In genomic region chr2:109986036-109986785, GRCm38 (mm10) we compare ENCODE assay signal across 22 mouse cellular contexts. TPM values are rescaled to one million over a fixed set of nuclear protein-coding genes. Genes with fewer than 3 reads are reported as not detected.
DNase-seq lines count a peak whose midpoint lies in the region; ATAC-seq and TF ChIP-seq lines count a peak whose summit lies in the region.
"Had no signal": no experiment of that assay in that cellular context is flagged by ENCODE, and none has a peak within 500 bp of the region (broad histone marks: within the 10 kb centered on the region; RNA-seq: fewer than 3 reads in every experiment).

No protein-coding gene starts in this region.

- TF ChIP-seq EP300 in liver, postnatal 0 days (IDR thresholded peaks at IDR 0.05; ENCODE audit: low read depth): no peak

- no peak overlapping the region; the same call in 1 of the 2 replicates for H3K27ac ChIP-seq in heart, embryonic 12.5 days (ENCODE audit: poor library complexity, severe bottlenecking)
- H3K27ac ChIP-seq in intestine, embryonic 16.5 days (ENCODE audit: low read length): peak overlapping the region; percentile 39; the same call in 1 of the 2 replicates
- H3K27ac ChIP-seq in intestine, postnatal 0 days (ENCODE audit: low read depth, low read length): no peak overlapping the region
- H3K27ac ChIP-seq in liver, postnatal 0 days (ENCODE audit: low read depth): peak overlapping the region; percentile 73; the same call in 1 of the 2 replicates
- no peak overlapping the region for H3K27ac ChIP-seq in liver, embryonic 11.5 days (ENCODE audit: low read depth, low read length)
- H3K27ac ChIP-seq: heart, adult 2 months; hindbrain, postnatal 0 days; liver, embryonic 14.5 days; neural tube, embryonic 13.5 days had no signal

- no peaks in the 10 kb centered on the region for H3K36me3 ChIP-seq in heart, embryonic 12.5 days
- no peaks in the 10 kb centered on the region for H3K36me3 ChIP-seq in intestine, embryonic 16.5 days (ENCODE audit: control insufficient read depth, insufficient read depth, low read length)
- H3K36me3 ChIP-seq in intestine, postnatal 0 days (ENCODE audit: control insufficient read depth, insufficient read depth): no peaks in the 10 kb centered on the region
- H3K36me3 ChIP-seq in liver, postnatal 0 days (replicated peaks; ENCODE audit: insufficient read depth, low read length): no peaks in the 10 kb centered on the region
- H3K36me3 ChIP-seq in liver, embryonic 11.5 days (ENCODE audit: control insufficient read depth, insufficient read depth, low read length): no peaks in the 10 kb centered on the region
- H3K36me3 ChIP-seq: neural tube, embryonic 13.5 days had no signal

- no peak for TF ChIP-seq CTCF in intestine, postnatal 0 days (IDR thresholded peaks at IDR 0.05; ENCODE audit: low read depth)
- no peak for TF ChIP-seq CTCF in liver, postnatal 0 days (IDR thresholded peaks at IDR 0.05; ENCODE audit: low read depth)

- H3K9ac ChIP-seq in heart, embryonic 12.5 days: no peak overlapping the region
- no peak overlapping the region for H3K9ac ChIP-seq in intestine, embryonic 16.5 days (ENCODE audit: low read depth, low read length)
- H3K9ac ChIP-seq in intestine, postnatal 0 days (ENCODE audit: low read depth, low read length): no peak overlapping the region
- no peak overlapping the region for H3K9ac ChIP-seq in liver, postnatal 0 days (replicated peaks)
- H3K9ac ChIP-seq in liver, embryonic 11.5 days (ENCODE audit: low read depth, low read length): no peak overlapping the region
- H3K9ac ChIP-seq: liver, embryonic 14.5 days; neural tube, embryonic 13.5 days had no signal

- H3K9me3 ChIP-seq in heart, embryonic 12.5 days (replicated peaks): no peaks in the 10 kb centered on the region
- no peaks in the 10 kb centered on the region for H3K9me3 ChIP-seq in intestine, embryonic 16.5 days (ENCODE audit: control insufficient read depth, low read length)
- no peaks in the 10 kb centered on the region for H3K9me3 ChIP-seq in intestine, postnatal 0 days (ENCODE audit: control insufficient read depth)
- no peaks in the 10 kb centered on the region for H3K9me3 ChIP-seq in liver, postnatal 0 days (ENCODE audit: low read length)
- H3K9me3 ChIP-seq in liver, embryonic 11.5 days (ENCODE audit: control insufficient read depth, low read length): no peaks in the 10 kb centered on the region
- H3K9me3 ChIP-seq: G1E; neural tube, embryonic 13.5 days had no signal

- ATAC-seq in heart, embryonic 12.5 days (ENCODE audit: insufficient number of reproducible peaks, low FRiP score): no peak
- no peak for ATAC-seq in intestine, embryonic 16.5 days
- ATAC-seq in intestine, postnatal 0 days: no peak
- no peak for ATAC-seq in liver, postnatal 0 days
- no peak for ATAC-seq in liver, embryonic 11.5 days (replicated peaks; ENCODE audit: low FRiP score)
- ATAC-seq: activated CD4-positive, CD25-positive, alpha-beta regulatory T cell, adult 4 months; hindbrain, postnatal 0 days; lung, postnatal 0 days had no signal

- no peak overlapping the region for H3K4me3 ChIP-seq in heart, embryonic 12.5 days
- no peak overlapping the region for H3K4me3 ChIP-seq in intestine, embryonic 16.5 days (ENCODE audit: low read length)
- no peak overlapping the region for H3K4me3 ChIP-seq in intestine, postnatal 0 days (ENCODE audit: low read depth, low read length)
- no peak overlapping the region for H3K4me3 ChIP-seq in liver, postnatal 0 days (ENCODE audit: low read depth, low read length)
- no peak overlapping the region for H3K4me3 ChIP-seq in liver, embryonic 11.5 days (ENCODE audit: low read depth, low read length)
- H3K4me3 ChIP-seq: heart, adult 2 months; neural tube, embryonic 13.5 days had no signal

- peak; percentile 81 for DNase-seq in heart, adult 11 months
- DNase-seq in liver, postnatal 0 days: no peak
- DNase-seq in liver, embryonic 11.5 days (ENCODE audit: low spot score): no peak
- peak; percentile 27 for DNase-seq in mesoderm, embryonic 11.5 days (ENCODE audit: low read depth, low spot score)
- no peak for DNase-seq in spleen, postnatal 14 days (ENCODE audit: low spot score in 2 of 2)
- DNase-seq: adrenal gland, postnatal 14 days; cerebellum, adult 11 months; cerebellum, postnatal 10 days; gastrocnemius, postnatal 10 days; heart, adult 2 months; heart, postnatal 4 days; kidney, postnatal 10 days; midbrain, embryonic 14.5 days had no signal

- no peaks in the 10 kb centered on the region for H3K27me3 ChIP-seq in heart, embryonic 12.5 days (replicated peaks)
- H3K27me3 ChIP-seq in intestine, embryonic 16.5 days (replicated peaks; ENCODE audit: control insufficient read depth, insufficient read depth, low read length): no peaks in the 10 kb centered on the region
- H3K27me3 ChIP-seq in intestine, postnatal 0 days (replicated peaks; ENCODE audit: control insufficient read depth, insufficient read depth, low read length): no peaks in the 10 kb centered on the region
- no peaks in the 10 kb centered on the region for H3K27me3 ChIP-seq in liver, postnatal 0 days (ENCODE audit: insufficient read depth, low read length)
- no peaks in the 10 kb centered on the region for H3K27me3 ChIP-seq in liver, embryonic 11.5 days (replicated peaks; ENCODE audit: control insufficient read depth, insufficient read depth, low read length)
- H3K27me3 ChIP-seq: neural tube, embryonic 13.5 days had no signal

- H3K4me1 ChIP-seq in heart, embryonic 12.5 days (replicated peaks): peaks cover 69% of the 10 kb centered on the region
- peaks cover 57% of the 10 kb centered on the region for H3K4me1 ChIP-seq in intestine, embryonic 16.5 days (ENCODE audit: control insufficient read depth, insufficient read depth, low read length)
- H3K4me1 ChIP-seq in intestine, postnatal 0 days (replicated peaks; ENCODE audit: control insufficient read depth, insufficient read depth, low read length): peaks cover 12% of the 10 kb centered on the region
- peaks cover 37% of the 10 kb centered on the region for H3K4me1 ChIP-seq in liver, postnatal 0 days (ENCODE audit: insufficient read depth)
- H3K4me1 ChIP-seq in liver, embryonic 11.5 days (replicated peaks; ENCODE audit: control insufficient read depth, insufficient read depth, low read length): peaks cover 24% of the 10 kb centered on the region

- H3K4me2 ChIP-seq in heart, embryonic 12.5 days: no peak overlapping the region
- no peak overlapping the region for H3K4me2 ChIP-seq in intestine, embryonic 16.5 days (ENCODE audit: low read depth, low read length)
- no peak overlapping the region for H3K4me2 ChIP-seq in intestine, postnatal 0 days (replicated peaks; ENCODE audit: low read depth)
- no peak overlapping the region for H3K4me2 ChIP-seq in liver, postnatal 0 days (ENCODE audit: low read depth, low read length)
- no peak overlapping the region for H3K4me2 ChIP-seq in liver, embryonic 11.5 days
- H3K4me2 ChIP-seq: neural tube, embryonic 13.5 days had no signal

- WGBS in heart, embryonic 12.5 days: 76% methylated on average over 11 of the region's 11 CpGs
- 41% methylated on average over 11 of the region's 11 CpGs for WGBS in intestine, embryonic 16.5 days
- WGBS in intestine, postnatal 0 days: 44% methylated on average over 11 of the region's 11 CpGs
- 70% methylated on average over 11 of the region's 11 CpGs for WGBS in liver, postnatal 0 days (ENCODE audit: insufficient replicate concordance)
- 78% methylated on average over 11 of the region's 11 CpGs for WGBS in liver, embryonic 11.5 days

RNA-seq across cellular contexts. Expression of gene Ccdc34, which starts 31.4 kb away (rescaled TPM):
- polyA plus RNA-seq in heart, embryonic 12.5 days (2016; fragmentation: Nextera tagmentation; extraction: Ambion mirVana): 28.7 and 32.3 TPM in 2 replicates
- polyA plus RNA-seq in intestine, embryonic 16.5 days (2015; fragmentation: Nextera tagmentation; extraction: Ambion mirVana): 34.5 and 40.0 TPM in 2 replicates
- 25.3 TPM in 2 replicates for polyA plus RNA-seq in intestine, postnatal 0 days (2015; fragmentation: Nextera tagmentation; extraction: Ambion mirVana)
- polyA plus RNA-seq in liver, postnatal 0 days (2015; fragmentation: Nextera tagmentation; extraction: Ambion mirVana): 14.5 and 14.6 TPM in 2 replicates
- polyA plus RNA-seq in liver, embryonic 11.5 days (2014; fragmentation: Nextera tagmentation; extraction: Ambion mirVana): 34.4 and 42.5 TPM in 2 replicates

Comparison
In these comparisons a context has a peak if more than half of its experiments do, and no peak if none do; other contexts are left out.
1. H3K27ac ChIP-seq: peak in intestine, embryonic 16.5 days (single experiment) and liver, postnatal 0 days (single experiment); none in heart, embryonic 12.5 days (single experiment), intestine, postnatal 0 days (single experiment) and liver, embryonic 11.5 days (single experiment).
2. DNase-seq: peak in heart, adult 11 months (single experiment) and mesoderm, embryonic 11.5 days (single experiment); none in liver, postnatal 0 days (single experiment), liver, embryonic 11.5 days (single experiment) and spleen, postnatal 14 days (0 of 2).